Comparison of ENCODE assay signal across 17 mouse cellular contexts in genomic region chr10:13986539-13986938, GRCm38 (mm10).
"Had no signal": no experiment of that assay in that cellular context is flagged by ENCODE, and none has a peak within 500 bp of the region (broad histone marks: within the 10 kb centered on the region; RNA-seq: fewer than 3 reads in every experiment).

No protein-coding gene starts in this region.

- H3K4me3 ChIP-seq: kidney, embryonic 15.5 days; limb, embryonic 12.5 days; liver, embryonic 15.5 days; megakaryocyte, embryonic 14.5 days; midbrain, embryonic 15.5 days; neural tube, embryonic 12.5 days had no signal

- ATAC-seq: lung, postnatal 0 days; midbrain, embryonic 15.5 days had no signal

- H3K4me2 ChIP-seq: kidney, embryonic 15.5 days; limb, embryonic 12.5 days; liver, embryonic 15.5 days; midbrain, embryonic 11.5 days; midbrain, embryonic 15.5 days; neural tube, embryonic 12.5 days had no signal

- DNase-seq: kidney, postnatal 36 days; layer of hippocampus, adult 9-11 months; layer of hippocampus, postnatal 36 days; liver; lung, adult 2 months; lung, postnatal 4 days; right cerebral cortex, postnatal 4 days; thymus, postnatal 14 days had no signal

- H3K27me3 ChIP-seq: kidney, embryonic 15.5 days; liver, embryonic 15.5 days; megakaryocyte, embryonic 14.5 days; midbrain, embryonic 15.5 days; neural tube, embryonic 12.5 days had no signal

- H3K9ac ChIP-seq: kidney, embryonic 15.5 days; limb, embryonic 12.5 days; liver, embryonic 15.5 days; midbrain, embryonic 15.5 days; neural tube, embryonic 12.5 days had no signal

- H3K27ac ChIP-seq: kidney, embryonic 15.5 days; limb, embryonic 12.5 days; liver, embryonic 15.5 days; midbrain, embryonic 15.5 days; neural tube, embryonic 12.5 days; stomach, postnatal 0 days had no signal

- H3K9me3 ChIP-seq: kidney, embryonic 15.5 days; limb, embryonic 12.5 days; liver, embryonic 15.5 days; megakaryocyte, embryonic 14.5 days; midbrain, embryonic 15.5 days; neural tube, embryonic 12.5 days had no signal

- H3K36me3 ChIP-seq: kidney, embryonic 15.5 days; limb, embryonic 12.5 days; liver, embryonic 15.5 days; midbrain, embryonic 15.5 days; neural tube, embryonic 12.5 days had no signal
